Mouse (Mus musculus) thymus, adult 2 months (tissue): ENCODE measurements around the gene Kpnb1.

Experiments
- CTCF ChIP-seq: fragments of 200-500 bp; IDR thresholded peaks from 2 replicates; pipeline ENCODE4 v1.5.1; 2012; ENCODE audit warnings: mild to moderate bottlenecking, control low read depth, low read length, moderate library complexity, borderline replicate concordance; ENCODE audit not compliant: control insufficient read depth, poor library complexity, insufficient read depth; ENCODE audit errors: extremely low read depth
- POLR2A ChIP-seq: fragments of 200-500 bp; IDR thresholded peaks from 2 replicates; pipeline ENCODE4 v1.6.1; 2012; ENCODE audit warnings: mild to moderate bottlenecking, low read length, control low read depth, moderate library complexity; ENCODE audit not compliant: control insufficient read depth, poor library complexity, insufficient read depth; ENCODE audit errors: extremely low read depth

- no peak for TF ChIP-seq CTCF
- no peak for TF ChIP-seq POLR2A
Measured at GRCm38 (mm10) chr11:97229396-97229795, 41.7 kb upstream of the Kpnb1 start.
